Mouse (Mus musculus) 3134 (cell line): ENCODE data around the gene Dlgap5.
"Not testable (repeated sequence)": the region's sequence is repeated elsewhere in the genome, so short reads cannot be mapped to it uniquely, and the experiment has no call there.

ENCODE experiments used
- DNase-seq: peaks from one replicate; pipeline ENCODE4 v3.0.0-alpha.2; 2011; ENCODE audit warnings: low spot score; ENCODE audit not compliant: insufficient read length; ENCODE audit errors: extremely low read depth

Gene Dlgap5

DNA sequence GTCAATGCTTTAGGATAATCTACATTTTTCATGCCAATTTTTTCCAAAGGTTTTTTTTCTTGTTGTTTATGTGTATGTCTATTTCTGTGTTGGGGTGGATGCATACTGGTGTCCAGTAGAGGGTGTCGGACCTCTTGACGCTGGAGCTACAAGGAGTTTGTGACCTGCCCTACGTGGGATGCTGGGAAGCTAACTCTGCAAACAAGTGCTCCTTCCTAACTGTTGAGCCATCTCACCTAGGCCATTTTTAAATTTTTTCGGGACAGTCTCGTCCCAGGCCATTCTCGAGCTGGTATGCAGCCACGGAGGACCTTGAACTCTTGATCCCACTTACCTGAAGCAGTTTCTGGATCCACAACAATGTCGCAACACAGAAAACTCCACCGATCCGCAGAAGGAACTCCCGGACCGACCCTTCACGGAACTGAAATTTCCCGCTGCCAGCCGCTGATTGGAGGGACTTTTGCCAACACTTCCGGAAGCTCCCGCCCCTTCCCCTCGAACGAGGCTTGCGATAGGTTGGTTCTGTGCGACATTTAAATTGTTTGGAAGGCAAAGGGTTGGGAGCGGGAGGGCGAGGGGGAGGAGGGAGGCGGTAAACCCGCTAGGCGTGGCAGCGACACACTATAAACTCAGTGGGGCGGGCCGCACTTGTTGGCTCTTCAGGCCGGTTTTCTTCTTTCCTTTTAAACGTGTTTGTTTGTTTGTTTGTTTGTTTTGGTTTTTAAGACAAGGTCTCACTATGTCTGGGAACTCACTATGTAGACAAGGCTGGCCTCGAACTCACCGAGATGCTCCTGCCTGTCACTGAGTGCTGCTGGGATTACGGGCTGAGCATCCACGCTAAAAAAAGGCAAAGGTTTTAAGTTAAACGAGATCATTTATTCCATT, at the start of gene Dlgap5:
Gene Dlgap5, minus strand, starts transcription at position 633 of the 891 bp plus-strand sequence.
- DNase-seq, result peak; percentile 91

DNA sequence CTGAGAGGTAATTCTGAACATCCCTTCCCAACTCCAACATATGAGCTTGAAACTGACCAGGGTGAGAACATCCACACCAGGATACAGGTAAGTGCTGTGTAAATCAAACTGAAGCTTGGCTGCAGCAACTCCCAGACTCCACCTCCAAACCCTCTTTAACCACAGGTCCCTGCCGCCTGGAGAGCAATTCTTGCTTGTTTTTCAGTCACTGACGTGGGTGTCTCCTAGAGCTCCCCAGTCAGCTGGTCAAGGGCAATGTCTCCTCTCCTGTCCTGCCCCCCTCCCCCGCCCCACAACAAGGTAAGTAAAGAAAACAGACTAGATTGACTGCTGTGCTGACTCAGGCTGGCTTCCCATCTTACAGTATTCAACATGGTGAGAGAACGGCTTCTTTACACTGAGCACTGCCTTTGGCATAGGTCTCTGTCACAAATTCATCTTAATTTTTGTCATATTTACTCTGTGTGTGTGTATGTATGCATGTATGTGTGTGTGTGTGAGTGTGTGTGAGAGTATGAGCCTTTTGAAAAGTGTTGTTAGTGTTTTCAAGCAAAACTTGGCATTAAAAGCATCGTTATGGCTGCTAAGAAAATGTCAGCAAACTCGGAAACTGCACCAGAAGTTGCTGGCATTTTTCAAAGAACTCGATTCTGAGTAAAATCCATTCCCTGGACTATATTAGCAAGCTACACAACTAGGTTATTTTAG, 47.4 kb upstream of the Dlgap5 start:
- no peak for DNase-seq

DNA sequence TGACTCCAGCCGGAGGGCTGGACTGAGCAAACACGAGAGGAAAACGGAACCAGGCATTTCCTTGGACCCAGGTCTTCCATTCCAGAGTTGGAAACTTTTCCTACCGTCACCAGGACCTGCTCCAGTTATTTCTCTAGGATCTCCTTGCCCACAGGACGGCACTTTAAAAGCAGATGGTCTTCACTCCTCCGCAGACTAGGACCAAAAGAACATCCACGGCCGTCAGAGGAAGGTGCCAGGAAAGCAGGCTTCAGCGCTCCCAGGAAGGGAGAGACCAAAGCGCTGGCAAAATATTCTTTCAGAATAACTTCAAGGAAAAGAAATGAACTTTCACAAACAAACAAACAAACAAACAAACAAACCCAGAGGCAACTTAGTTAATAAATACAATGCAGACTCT, 46.2 kb upstream of the Dlgap5 start:
- DNase-seq, result no peak

DNA sequence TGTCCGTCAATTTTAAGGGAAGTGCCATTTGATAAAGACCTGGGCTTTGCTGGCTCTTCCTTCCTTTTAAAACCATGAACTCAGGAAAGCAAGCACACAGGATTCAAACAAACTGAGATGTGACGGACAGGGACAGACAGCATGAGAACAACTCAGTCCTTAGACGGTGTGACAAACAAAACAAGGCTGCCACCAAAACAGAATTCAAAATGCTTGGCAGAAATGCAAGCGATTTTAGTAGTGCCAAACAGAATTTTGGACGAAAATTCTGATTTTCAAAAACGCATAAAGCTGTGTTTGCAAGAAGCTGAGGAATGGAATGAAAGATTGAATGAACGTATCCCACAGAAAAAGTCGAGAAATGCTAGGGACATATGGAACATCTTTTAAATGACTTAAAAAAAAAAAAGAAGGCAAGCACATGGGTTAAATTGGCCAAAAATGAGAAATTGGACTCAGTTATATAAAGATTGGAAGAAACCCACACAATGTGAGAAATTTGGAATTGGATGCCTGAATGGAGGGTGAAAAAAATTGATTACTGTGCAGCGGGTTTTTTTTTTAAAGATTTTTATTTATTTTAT, 44.8 kb upstream of the Dlgap5 start:
- no peak for DNase-seq

DNA sequence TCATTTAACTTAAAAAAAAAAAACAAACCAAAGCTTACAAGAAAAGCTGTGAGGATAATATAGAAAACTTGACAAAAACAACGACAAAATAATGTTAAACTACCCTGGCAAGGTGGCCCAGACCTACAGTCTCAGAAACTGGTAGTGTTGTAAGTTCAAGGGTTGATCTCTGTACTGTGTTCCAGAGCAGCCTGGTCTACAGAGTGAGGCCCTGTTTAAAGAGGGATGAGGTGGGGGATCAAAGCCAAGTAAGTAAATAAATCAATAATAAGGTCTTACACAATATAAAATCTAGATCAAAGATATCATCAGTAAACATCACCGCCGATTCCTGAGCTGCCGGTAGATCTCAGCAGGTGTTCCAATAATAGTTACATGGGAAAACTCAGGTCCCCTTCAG, 44.2 kb upstream of the Dlgap5 start:
- no peak for DNase-seq

DNA sequence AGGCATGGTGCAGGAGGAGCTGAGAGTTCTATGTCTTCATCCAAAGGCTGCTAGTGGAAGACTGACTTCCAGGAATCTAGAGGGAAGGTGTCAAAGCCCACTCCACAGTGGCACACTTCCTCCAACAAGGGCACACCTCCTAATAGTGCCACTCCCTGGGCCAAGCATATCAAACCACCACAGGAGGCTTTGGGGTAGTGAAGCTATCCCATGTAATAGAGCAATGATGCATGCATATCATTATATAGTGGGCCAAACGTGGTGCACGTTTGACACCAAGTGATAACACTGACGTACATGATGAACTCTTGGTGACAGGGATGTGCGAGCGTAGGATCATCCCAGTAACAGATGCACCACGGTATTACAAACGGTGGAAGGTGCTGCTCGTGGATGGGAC, 43.8 kb upstream of the Dlgap5 start:
- no peak for DNase-seq

DNA sequence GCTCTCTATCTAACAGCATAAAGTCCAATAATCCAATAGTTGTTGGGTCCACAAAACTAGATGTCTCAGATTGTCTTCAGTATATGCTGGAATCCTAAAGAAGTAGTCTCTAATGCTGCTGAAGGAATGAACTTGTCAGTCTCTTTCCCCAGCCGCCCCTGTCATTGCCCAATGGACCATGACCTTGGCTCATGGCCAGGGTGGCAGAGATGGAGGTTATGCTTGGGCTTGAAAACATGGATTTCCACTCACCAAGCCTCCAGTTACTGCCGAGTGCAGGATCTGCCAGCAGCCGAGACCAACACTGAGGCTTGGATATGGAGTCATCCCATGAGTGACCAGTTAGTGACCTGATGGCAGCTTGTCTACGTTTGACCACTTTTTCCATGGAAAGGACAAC, 41.3 kb upstream of the Dlgap5 start:
- DNase-seq, result no peak

DNA sequence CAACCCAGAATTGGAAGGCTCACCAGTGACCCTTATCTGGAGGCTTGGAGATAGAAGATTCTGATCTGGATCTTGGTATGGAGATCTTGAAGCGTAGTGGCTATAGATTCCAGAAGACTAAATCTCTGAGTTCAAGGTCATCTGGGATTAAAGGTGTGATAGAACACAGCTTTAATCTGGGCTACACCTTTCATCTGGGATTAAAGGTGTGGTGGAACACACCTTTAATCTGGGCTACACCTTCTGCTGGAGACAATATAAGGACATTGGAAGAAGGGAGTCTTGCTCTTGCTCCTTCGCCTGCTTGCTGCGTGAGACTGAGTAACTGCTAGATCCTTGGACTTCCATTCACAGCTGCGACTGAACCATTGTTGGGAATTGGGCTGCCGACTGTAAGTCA, 31.9 kb upstream of the Dlgap5 start, which contains the start of gene Fbxo34:
Gene Fbxo34, plus strand, starts transcription at position 301 of the 400 bp plus-strand sequence.
- not testable (repeated sequence) for DNase-seq

DNA sequence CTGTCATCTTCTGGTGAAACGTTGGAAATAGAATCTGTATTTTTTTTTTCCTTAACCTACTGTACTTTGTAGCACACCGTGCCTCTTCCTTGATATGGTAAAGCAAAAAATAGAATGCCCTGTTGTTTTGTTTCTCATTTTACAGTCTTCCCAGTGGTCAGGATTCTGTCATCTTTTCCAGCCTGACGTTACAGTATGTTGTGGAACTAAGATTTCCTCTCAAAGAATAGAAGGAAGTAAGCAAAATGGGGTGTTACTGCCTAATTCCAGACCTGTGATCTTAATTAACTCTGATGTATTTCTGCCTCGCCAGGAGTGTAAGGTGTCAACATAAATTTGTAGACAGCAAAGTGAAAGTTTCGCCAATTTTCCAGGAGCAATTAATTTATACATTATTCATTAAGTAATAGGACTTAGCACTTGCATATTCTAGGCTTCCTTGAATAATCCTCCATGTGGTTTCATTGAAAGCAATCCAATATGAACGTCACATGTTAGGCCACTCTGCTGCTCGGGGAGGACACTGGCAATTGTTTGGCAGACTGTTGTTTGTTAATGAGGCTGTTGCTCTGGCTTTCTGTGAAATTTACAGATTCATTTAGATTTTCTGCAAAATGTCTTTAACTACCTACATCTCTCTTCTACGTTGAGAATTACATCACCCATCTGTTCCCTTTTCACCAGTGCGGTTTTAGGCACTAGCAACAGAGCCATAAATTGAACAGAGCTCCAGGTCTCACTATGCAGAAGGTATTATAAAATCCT, 27.3 kb upstream of the Dlgap5 start:
- DNase-seq, result no peak

DNA sequence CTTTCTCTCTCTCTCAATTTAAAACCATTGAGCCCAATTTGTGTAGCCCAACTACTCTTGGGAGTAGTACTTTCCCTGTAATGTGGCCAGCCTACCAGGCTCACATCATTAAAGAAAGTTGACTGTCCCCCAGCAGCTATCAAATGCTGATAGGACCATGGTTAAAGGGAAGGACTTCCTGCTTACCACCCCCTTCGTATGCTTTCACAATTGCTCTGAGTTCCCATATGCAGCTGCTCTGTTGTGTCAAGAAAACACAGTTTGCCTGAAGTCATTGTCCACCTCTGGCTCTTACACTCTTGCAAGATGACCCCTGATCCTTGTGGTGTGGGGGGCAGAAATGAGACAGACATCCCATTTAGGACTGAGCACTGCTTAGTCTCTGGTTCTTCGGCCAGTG, 26.7 kb upstream of the Dlgap5 start:
- DNase-seq, result no peak

DNA sequence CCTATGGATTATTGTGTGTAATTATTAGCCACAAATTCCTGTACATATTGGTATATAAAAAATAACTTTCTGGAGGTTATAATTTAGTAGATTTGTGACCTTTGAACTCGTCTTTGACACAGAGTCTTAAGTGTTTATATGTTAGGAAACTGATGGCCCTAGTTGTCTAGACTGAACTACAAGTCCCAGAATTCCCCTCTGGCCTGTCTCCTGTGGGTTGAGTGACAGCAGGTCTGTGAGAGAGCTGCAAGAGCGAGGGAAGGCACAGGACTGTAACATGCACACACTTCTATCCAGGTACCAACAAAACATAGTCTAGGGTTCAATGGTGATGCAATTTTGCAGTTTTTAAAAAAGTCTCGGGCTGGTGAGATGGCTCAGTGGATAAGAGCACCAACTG, 20.7 kb upstream of the Dlgap5 start:
- no peak for DNase-seq

DNA sequence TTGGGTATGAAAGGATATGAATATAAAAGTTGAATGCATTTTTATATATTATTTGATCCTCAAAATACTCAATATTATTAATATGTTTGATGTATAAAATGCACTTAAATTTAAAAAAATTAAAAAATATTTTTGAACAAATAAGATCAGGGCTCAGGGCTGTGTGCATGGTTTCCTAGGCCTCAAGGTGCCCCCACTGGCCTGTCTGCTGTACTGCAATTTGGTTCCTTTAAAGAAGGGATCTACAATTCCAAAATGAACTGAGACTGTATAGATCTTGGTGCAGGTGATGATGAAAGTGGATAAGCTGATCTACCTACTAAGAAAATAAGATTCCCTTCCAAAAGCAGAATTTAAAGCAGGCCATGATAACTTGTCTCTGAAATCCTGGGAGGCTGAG, 14.8 kb upstream of the Dlgap5 start:
- no peak for DNase-seq

DNA sequence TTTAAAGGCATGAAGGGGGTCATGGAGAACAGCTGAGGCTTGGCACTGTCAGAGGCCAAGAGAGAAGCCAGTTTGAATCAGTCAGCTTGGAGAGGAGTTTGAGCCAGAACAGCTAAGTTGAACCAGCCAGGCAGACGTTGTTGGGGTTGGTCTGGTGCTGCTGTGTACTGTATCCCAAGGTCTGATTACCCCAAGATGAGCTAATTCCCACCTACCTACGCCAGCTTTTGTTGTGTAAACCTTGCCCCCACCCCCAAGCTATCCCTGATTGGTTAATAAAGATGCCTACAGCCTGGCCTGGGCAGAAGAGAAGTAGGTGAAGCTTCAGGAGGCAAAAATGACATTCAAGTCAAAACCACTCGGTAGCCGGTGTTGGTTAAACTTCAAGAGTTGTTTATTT, 4.3 kb upstream of the Dlgap5 start:
- DNase-seq, result no peak

DNA sequence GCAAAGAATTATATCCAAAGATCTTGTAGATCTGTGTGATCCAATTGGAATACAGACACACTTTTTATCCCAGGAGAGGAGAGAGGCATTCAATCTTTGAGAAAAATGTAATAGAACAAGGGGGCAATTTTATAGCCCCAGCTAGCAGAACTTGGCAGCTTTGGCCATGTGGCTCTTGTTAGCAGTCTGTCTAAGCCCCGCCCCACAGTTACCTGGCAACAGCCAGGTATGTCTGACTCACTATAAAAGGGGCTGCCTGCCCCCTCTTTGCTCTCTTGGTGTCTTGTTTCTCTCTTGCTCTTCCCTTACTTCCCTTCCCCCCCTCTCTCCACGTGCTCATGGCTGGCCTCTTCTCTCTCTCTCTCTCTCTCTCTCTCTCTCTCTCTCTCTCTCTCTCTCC, 3.4 kb upstream of the Dlgap5 start:
- DNase-seq, result no peak

DNA sequence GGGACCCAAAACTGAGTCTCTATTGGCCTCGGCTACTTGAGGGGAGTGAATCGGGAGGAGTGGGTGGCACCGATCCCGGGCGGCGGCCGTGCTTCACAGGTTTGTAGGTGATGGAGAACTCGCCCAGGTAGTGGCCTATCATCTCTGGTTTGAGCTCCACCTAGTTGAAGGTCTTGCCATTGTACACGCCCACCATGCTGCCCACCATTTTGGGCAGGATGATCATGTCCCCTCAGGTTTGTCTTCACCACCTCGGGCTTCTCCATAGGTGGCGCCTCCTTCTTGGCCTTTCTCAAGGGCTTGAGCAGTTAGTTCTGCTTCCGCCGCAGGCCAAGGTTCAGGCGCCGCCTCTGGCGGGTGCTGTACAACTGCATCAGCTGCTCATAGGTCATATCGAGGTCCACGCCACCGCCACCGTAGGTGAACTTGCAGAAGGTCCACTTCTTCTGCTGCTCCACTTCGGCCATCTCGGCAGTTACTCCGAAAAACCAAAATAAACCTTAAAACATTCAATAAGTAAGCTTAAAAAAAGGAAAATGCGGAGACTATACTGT, 1.6 kb upstream of the Dlgap5 start:
- DNase-seq, result no peak

DNA sequence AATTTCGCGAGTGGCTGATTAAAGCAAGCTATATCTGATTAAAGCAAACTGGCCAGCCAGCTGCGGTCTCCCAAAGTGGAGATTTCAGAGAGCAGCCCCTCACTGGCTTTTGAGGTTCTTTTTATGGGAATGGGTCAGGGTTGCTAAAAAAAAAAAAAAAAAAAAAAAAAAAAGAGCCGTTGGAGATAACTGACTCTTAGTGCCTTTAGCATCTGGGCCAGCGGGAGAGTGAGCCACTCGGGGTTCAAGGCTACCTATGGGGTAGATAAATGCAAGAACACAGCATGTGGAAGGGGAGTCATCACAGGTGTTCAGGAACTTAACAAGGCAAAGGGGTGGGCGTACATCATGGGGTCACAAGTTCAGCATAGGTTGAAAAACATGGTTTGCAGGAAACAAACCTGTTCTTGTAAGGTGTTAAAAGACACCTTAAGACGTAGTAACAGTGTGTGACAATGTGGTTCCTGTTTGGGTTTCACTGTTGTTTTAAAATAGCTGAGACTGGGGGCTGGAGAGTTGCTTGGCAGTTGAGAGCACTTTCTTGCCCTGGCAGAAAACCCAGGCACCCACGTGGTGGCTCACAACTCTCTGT, 923 bp upstream of the Dlgap5 start:
- no peak for DNase-seq

DNA sequence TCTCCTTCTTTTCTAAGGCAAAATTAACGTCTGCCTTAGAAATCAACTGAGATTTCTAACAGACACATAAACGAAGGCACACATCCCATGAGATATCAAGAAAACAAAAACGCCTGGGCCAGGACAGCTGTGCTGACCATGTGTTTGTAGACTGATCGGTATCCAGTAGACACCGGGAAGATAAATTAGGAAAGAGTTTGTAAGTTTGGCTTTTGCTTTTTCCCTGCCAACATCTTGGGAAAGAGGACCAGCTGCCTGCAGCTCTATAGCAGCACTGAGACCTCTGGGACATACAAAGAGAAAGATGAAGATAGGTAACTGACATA, 422 bp upstream of the Dlgap5 start:
- DNase-seq, result no peak

DNA sequence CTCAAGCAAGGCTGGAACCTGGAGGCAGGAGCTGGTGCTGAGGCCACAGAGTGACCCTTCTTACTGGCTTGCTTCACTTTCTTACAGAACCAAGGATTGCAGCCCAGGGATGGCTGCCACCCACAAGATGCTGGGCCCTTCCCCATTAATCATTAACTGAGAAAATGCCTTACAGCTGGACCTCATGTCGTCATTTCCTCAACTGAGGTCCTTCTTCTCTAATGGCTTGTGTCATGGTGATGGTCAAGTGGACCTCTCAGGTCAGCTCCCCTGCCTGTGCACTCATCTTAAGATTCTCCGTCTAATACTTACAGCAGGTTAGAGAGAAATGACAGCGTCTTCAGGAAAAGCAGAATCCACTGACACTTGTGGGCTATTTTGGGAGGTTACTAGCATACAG, 861 bp downstream of the Dlgap5 start:
- DNase-seq, result no peak

DNA sequence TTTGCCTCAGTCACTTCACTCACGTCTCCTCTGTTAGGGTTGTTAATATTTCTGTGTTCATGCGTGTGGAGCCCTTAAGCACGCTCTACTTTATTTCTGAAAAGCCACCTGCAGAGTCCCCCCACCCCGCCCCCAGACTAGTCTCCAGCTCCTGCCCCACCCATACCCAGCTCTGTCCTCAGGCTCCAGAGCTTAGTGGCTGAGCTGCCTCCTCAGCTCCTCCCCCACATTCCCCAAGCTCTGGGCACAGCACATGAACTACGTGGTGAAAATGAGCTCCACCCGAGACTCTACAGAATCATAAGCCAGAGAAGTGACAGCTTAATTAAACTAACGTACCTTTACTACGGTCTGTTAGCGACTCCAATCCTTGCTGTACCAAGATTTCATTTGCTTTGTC, 12.2 kb downstream of the Dlgap5 start:
- no peak for DNase-seq

DNA sequence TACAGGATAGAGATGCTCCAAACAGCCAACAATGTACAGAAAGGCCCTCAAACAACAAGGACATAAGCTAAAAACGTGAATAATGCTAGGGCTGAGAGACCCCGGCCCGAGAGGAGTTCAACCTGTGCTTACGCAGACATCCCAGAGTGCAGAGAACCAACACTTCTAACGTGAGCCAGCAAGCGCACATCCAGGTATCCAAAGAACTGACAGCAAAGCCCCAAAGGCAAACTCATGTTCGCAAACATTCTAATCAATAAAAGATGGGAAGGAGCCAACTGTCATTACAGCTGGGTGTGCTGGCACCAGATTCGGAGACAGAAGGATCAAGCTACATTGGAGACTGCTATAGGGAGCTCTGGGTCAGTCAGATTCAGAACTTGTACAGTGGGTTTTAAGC, 15.5 kb downstream of the Dlgap5 start:
- DNase-seq, result no peak
